Mouse (Mus musculus) testis, adult 2 months (tissue): ENCODE measurements around the gene Aurkaip1.

Source experiments
- CTCF ChIP-seq: fragments of 200-500 bp; IDR thresholded peaks from 2 replicates; pipeline ENCODE4 v1.5.1; 2012; ENCODE audit warnings: low read depth, mild to moderate bottlenecking, inconsistent platforms, low read length, moderate library complexity; ENCODE audit not compliant: control insufficient read depth, insufficient read depth, insufficient replicate concordance
- POLR2A ChIP-seq: fragments of 200-500 bp; IDR thresholded peaks from 2 replicates; pipeline ENCODE4 v1.6.1; 2012; ENCODE audit warnings: low read depth, mild to moderate bottlenecking, inconsistent platforms, low read length, moderate library complexity; ENCODE audit not compliant: control insufficient read depth

DNA sequence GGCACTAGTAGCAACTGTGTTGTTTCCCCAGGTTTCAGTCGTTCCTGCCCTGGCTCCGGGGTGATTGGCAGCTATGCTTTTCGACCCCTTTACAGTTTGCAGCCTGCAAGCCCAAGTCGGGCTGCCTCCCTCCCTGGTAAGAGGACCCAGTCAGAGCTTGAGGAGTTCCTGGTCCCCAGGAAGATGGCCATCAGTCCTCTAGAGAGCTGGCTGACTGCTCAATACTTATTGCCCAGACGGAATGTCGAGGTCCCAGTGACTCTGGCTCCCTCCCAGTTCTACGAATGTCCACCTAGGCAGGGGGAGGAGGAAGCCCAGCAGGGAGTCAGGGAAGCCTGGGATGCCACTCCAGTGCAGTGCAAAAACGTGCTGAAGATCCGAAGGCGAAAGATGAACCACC, 1.2 kb downstream of the Aurkaip1 start:
- TF ChIP-seq POLR2A = no peak
- no peak for TF ChIP-seq CTCF
